Mouse (Mus musculus) stomach, postnatal 0 days (tissue): ENCODE measurements at regions not wholly inside any gene's neighbourhood (a gene's known extent, or its start where the extent isn't known, plus 50 kb on each side); places are given as distances from the start of the nearest gene placed in this dataset.
A peak's percentile ranks its signal among the peaks of the same experiment; 100 is the strongest.
"Not testable (repeated sequence)": the region's sequence is repeated elsewhere in the genome, so short reads cannot be mapped to it uniquely, and the experiment has no call there.

ENCODE experiments used
- ATAC-seq: fragments of 200-750 bp; cut with Nextera tagmentation; 2 replicates; pipeline ENCODE4 v1.8.0; 2017; ENCODE audit not compliant: low FRiP score, low TSS enrichment
- DNase-seq: peaks from one replicate; pipeline ENCODE4 v3.0.0-alpha.2; 2016; ENCODE audit warnings: low spot score
- H3K27ac ChIP-seq: fragments of 300-500 bp; sonication (generic); replicated peaks from 2 replicates; pipeline ENCODE4 v1.5.1; 2014; ENCODE audit warnings: mild to moderate bottlenecking, control low read depth
- H3K27me3 ChIP-seq: fragments of 300-500 bp; sonication (generic); 2 replicates; pipeline ENCODE4 v1.6.1; 2014; ENCODE audit warnings: low read length; ENCODE audit not compliant: control insufficient read depth, insufficient read depth
- H3K36me3 ChIP-seq: fragments of 300-500 bp; sonication (generic); 2 replicates; pipeline ENCODE4 v1.6.1; 2014; ENCODE audit warnings: low read length, mixed read lengths; ENCODE audit not compliant: control insufficient read depth, insufficient read depth
- H3K4me1 ChIP-seq: fragments of 300-500 bp; sonication (generic); replicated peaks from 2 replicates; pipeline ENCODE4 v1.6.1; 2014; ENCODE audit warnings: antibody characterized with exemption; ENCODE audit not compliant: control insufficient read depth, insufficient read depth
- H3K4me2 ChIP-seq: fragments of 300-500 bp; sonication (generic); replicated peaks from 2 replicates; pipeline ENCODE4 v1.6.1; 2014; ENCODE audit warnings: low read depth, mild to moderate bottlenecking, control low read depth, moderate library complexity
- H3K4me3 ChIP-seq: fragments of 300-500 bp; sonication (generic); 2 replicates; pipeline ENCODE4 v1.5.1; 2014; ENCODE audit warnings: low read depth, low read length, control low read depth
- H3K9ac ChIP-seq: fragments of 300-500 bp; sonication (generic); 2 replicates; pipeline ENCODE4 v1.6.1; 2014; ENCODE audit warnings: mild to moderate bottlenecking, low read length, control low read depth, mixed read lengths
- H3K9me3 ChIP-seq: fragments of 300-500 bp; sonication (generic); 2 replicates; pipeline ENCODE4 v1.6.1; 2016; ENCODE audit warnings: low read length; ENCODE audit not compliant: control insufficient read depth
- CTCF ChIP-seq: IDR thresholded peaks from 2 replicates; pipeline ENCODE4 v1.5.1; 2016; ENCODE audit warnings: antibody characterized with exemption, low read depth, mild to moderate bottlenecking, moderate library complexity
- EP300 ChIP-seq: optimal IDR thresholded peaks from 2 replicates; pipeline ENCODE3; 2016; ENCODE audit warnings: antibody characterized with exemption
- WGBS: fragments of 180-500 bp; shearing (Covaris S2); extraction: QIAGEN DNeasy Blood & Tissue Kit; methylation state at CpG from one replicate; pipeline ENCODE4 v1.1.7; 2014; 5-methylcytosine and 5-hydroxymethylcytosine counted together

DNA sequence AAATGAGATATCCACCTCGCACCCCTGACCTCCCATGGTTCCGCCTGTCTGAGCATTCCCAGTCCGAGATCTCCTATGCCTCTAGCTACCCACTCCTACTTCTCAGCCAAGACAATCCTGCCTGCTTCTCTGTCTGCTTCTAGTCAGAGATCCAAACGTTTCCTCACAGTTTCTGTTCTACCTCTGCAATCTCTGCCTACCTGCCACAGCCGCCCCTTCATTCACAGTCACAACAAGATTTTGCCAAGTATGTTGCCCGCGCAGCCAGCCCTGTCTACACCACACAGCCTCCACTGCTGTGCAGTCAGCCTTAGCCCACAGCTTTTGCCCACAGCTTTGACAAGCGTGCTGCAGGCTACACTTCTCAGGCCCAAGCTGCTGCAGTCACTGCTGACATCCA, 601.7 kb downstream of the Epha7 start:
- ATAC-seq (no peak), DNase-seq (no peak)
- H3K27ac ChIP-seq = no peak overlapping the region
- H3K4me1 ChIP-seq = no peaks in the 10 kb centered on the region
- 90% methylated on average over 8 of the region's 8 CpGs for WGBS
- no peak overlapping the region for H3K4me3 ChIP-seq
- H3K9ac ChIP-seq = no peak overlapping the region
- H3K36me3 ChIP-seq = no peaks in the 10 kb centered on the region
- no peaks in the 10 kb centered on the region for H3K9me3 ChIP-seq
- TF ChIP-seq EP300 (no peak), CTCF (no peak)
- H3K27me3 ChIP-seq = no peaks in the 10 kb centered on the region
- H3K4me2 ChIP-seq = no peak overlapping the region

GRCm38 (mm10) chr4:29420198-29420792, 607.4 kb downstream of the Epha7 start:
- Histone ChIP-seq H3K4me3 (no peak overlapping the region), H3K36me3 (no peaks in the 10 kb centered on the region), H3K27ac (no peak overlapping the region), H3K9me3 (no peaks in the 10 kb centered on the region), H3K9ac (no peak overlapping the region), H3K4me1 (no peaks in the 10 kb centered on the region), H3K27me3 (no peaks in the 10 kb centered on the region), H3K4me2 (no peak overlapping the region)
- TF ChIP-seq CTCF = no peak
- TF ChIP-seq EP300 = no peak
- no peak for DNase-seq
- no peak for ATAC-seq
- WGBS = 60% methylated on average over 2 of the region's 2 CpGs

DNA sequence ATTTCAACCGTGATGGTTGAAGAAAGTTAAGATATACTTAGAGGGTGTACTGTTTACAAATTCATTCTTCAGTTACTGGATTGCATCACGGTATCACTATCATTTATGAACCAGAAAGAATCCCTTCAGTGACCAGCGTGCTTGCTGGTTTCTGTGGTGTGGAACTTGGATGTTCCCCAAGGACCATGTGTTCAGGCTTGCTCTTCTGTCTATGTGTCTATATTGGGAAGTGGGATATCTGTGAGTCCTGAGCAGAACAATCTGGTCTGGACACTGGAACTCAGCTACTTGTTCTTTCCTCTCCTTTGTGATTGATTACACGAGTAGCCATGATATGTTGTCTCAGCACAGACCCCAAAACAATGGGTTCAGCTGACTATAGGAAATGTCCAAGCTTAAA, 618.6 kb downstream of the Epha7 start:
- not testable (repeated sequence) for H3K9ac ChIP-seq, H3K27ac ChIP-seq, H3K4me3 ChIP-seq, H3K27me3 ChIP-seq, ATAC-seq, H3K4me2 ChIP-seq, H3K36me3 ChIP-seq, H3K4me1 ChIP-seq, H3K9me3 ChIP-seq, DNase-seq
- WGBS = 69% methylated on average over 4 of the region's 4 CpGs

DNA sequence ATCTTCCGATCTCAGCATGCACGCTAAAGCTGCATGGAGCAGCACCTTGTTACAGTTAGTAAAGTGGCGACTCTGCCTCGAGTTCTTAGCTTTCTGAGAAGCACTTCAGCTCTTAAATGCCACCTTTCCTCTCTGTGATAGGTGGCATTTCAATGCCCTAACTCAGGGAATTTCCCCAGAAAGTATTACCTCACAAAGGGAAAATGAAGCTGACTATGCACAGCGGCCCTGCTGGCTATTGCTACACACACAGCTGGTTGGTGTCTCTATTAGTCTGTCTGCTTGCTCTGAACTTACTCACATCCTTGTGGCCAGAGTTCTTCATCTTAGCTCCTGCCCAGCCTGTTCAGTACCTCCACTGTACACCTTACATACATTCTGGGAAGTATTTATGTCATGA, 650.4 kb downstream of the Epha7 start:
- ATAC-seq (no peak), DNase-seq (no peak)
- WGBS = 62% methylated on average over 5 of the region's 5 CpGs
- no peak overlapping the region for H3K9ac ChIP-seq
- no peak for TF ChIP-seq CTCF
- H3K9me3 ChIP-seq = no peaks in the 10 kb centered on the region
- no peaks in the 10 kb centered on the region for H3K4me1 ChIP-seq
- H3K36me3 ChIP-seq = no peaks in the 10 kb centered on the region
- H3K27me3 ChIP-seq = no peaks in the 10 kb centered on the region
- H3K4me3 ChIP-seq = no peak overlapping the region
- H3K4me2 ChIP-seq = no peak overlapping the region
- H3K27ac ChIP-seq = no peak overlapping the region

DNA sequence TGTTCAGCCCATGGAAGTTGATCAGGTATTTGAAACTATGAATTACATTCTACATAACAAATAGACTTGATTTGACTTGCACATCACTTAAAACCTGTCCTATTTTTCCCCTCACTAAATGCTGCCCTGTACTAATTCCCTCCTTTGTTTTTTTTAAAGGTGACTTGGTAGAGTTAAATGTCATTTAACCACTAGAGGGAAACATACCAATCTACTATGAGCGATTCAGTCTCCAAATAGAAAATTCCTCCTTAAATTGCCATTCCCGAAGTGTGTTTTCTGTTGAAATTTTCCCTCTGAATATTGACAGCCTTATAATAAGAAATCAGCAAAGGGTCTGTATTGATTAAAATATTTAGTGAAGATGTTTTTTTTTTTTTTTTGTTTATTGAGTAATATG, 653.4 kb downstream of the Epha7 start:
- Histone ChIP-seq H3K4me2 (no peak overlapping the region), H3K9ac (no peak overlapping the region), H3K9me3 (no peaks in the 10 kb centered on the region), H3K4me1 (no peaks in the 10 kb centered on the region), H3K4me3 (no peak overlapping the region), H3K36me3 (no peaks in the 10 kb centered on the region), H3K27ac (no peak overlapping the region), H3K27me3 (no peaks in the 10 kb centered on the region)
- WGBS = 53% methylated on average over 2 of the region's 2 CpGs
- TF ChIP-seq EP300 (no peak), CTCF (peak; percentile 50)
- DNase-seq (no peak), ATAC-seq (no peak)

DNA sequence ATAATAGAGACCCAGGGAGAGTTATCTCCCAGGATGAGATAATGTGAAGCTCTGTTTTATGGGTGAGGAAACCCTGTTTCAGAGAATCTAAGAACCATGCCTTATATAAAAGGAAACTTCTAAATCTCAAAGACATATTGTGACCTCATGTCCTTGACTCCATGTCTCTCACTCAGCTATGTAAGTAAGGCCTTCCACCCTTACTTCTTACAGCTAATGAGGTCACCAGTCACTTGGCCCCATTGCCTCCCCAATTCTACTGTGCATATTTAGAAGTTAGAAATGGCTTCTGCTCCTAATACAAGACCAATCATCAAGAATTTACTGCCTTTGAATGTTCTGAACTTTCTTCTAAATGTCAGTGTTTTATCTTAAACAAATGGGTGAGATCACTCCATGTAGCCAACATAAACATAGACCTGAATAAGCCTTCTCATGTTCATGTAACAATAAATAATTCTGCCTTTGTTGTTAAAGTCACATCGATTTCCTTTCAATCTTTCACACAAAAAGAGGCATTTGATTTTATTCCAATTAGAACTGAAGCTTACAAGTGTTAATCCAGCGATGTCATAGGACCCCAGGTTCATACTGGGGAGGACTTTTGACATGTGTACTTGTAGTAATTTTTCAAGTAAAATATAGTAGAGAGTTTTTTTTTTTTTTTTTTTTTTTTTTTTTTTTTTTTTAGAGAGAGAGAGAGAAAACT, 667.6 kb downstream of the Epha7 start:
- Histone ChIP-seq H3K9ac (no peak overlapping the region), H3K27me3 (no peaks in the 10 kb centered on the region), H3K4me1 (no peaks in the 10 kb centered on the region), H3K36me3 (no peaks in the 10 kb centered on the region), H3K27ac (no peak overlapping the region), H3K4me3 (no peak overlapping the region), H3K9me3 (no peaks in the 10 kb centered on the region), H3K4me2 (no peak overlapping the region)
- 24% methylated on average over 2 of the region's 2 CpGs for WGBS
- DNase-seq (no peak), ATAC-seq (no peak)
- TF ChIP-seq CTCF = no peak
- TF ChIP-seq EP300 = no peak
